Mouse (Mus musculus) CH12.LX (cell line): ENCODE data around the gene Fbxl14.

Experiments used
- CTCF ChIP-seq, 2 experiments: IDR thresholded peaks in 1 of 2; conservative IDR thresholded peaks in 1 of 2; 2 replicates each; pipeline ENCODE4 v1.5.1; 2011 to 2012; ENCODE audit warnings: low read depth in 2 of 2, low read length in 2 of 2, improper control_type of control experiment in 1 of 2, inconsistent platforms in 1 of 2, mild to moderate bottlenecking in 1 of 2, moderate library complexity in 1 of 2
- E2F4 ChIP-seq: IDR thresholded peaks from 2 replicates; pipeline ENCODE4 v1.6.1; 2011; ENCODE audit warnings: low read depth, low read length, improper control_type of control experiment; ENCODE audit not compliant: insufficient replicate concordance
- ETS1 ChIP-seq: conservative IDR thresholded peaks from 2 replicates; pipeline ENCODE4 v1.6.1; 2012; ENCODE audit warnings: low read depth, mild to moderate bottlenecking, inconsistent platforms, low read length, improper control_type of control experiment, moderate library complexity
- HCFC1 ChIP-seq: IDR thresholded peaks from 2 replicates; pipeline ENCODE4 v1.6.1; 2012; ENCODE audit warnings: low read depth, mild to moderate bottlenecking, inconsistent platforms, low read length, improper control_type of control experiment
- KAT2A ChIP-seq: IDR thresholded peaks from 2 replicates; pipeline ENCODE4 v1.6.1; 2012; ENCODE audit warnings: low read length, improper control_type of control experiment, inconsistent platforms; ENCODE audit not compliant: insufficient replicate concordance
- MAFK ChIP-seq: IDR thresholded peaks from 2 replicates; pipeline ENCODE4 v1.6.1; 2011; ENCODE audit warnings: low read length, improper control_type of control experiment; ENCODE audit not compliant: insufficient replicate concordance
- MYC ChIP-seq: IDR thresholded peaks from 2 replicates; pipeline ENCODE4 v1.6.1; 2011; ENCODE audit warnings: low read depth, mild to moderate bottlenecking, improper control_type of control experiment, low read length
- POLR2A ChIP-seq: IDR thresholded peaks from 2 replicates; pipeline ENCODE4 v1.6.1; 2011; ENCODE audit warnings: low read depth, mild to moderate bottlenecking, improper control_type of control experiment, low read length
- RAD21 ChIP-seq: IDR thresholded peaks from 2 replicates; pipeline ENCODE4 v1.6.1; 2011; ENCODE audit warnings: low read depth, mild to moderate bottlenecking, low read length, improper control_type of control experiment, moderate library complexity
- SMC3 ChIP-seq: IDR thresholded peaks from 2 replicates; pipeline ENCODE4 v1.6.1; 2011; ENCODE audit warnings: low read depth, low read length, improper control_type of control experiment
- ZC3H11A ChIP-seq: IDR thresholded peaks from 2 replicates; pipeline ENCODE4 v1.6.1; 2012; ENCODE audit warnings: low read depth, mild to moderate bottlenecking, inconsistent platforms, low read length, improper control_type of control experiment
- ZKSCAN1 ChIP-seq: IDR thresholded peaks from 2 replicates; pipeline ENCODE4 v1.6.1; 2012; ENCODE audit warnings: low read depth, inconsistent platforms, low read length, improper control_type of control experiment, borderline replicate concordance
- ZNF384 ChIP-seq: IDR thresholded peaks from 2 replicates; pipeline ENCODE4 v1.6.1; 2012; ENCODE audit warnings: low read depth, low read length, improper control_type of control experiment, inconsistent platforms

- peak; percentile 83 to 95 for TF ChIP-seq CTCF (conservative IDR thresholded peaks at IDR 0.05 in 1 of 2, IDR thresholded peaks at IDR 0.05 in 1 of 2; ENCODE audit: low read depth in 2 of 2, low read length in 2 of 2)
- peak; percentile 92 for TF ChIP-seq RAD21
- TF ChIP-seq ETS1, result peak; percentile 16; the same call in 1 of the 2 replicates
- TF ChIP-seq MYC, result no peak; the same call in 1 of the 2 replicates
- no peak for TF ChIP-seq ZC3H11A
- TF ChIP-seq POLR2A, result no peak; the same call in 1 of the 2 replicates
- TF ChIP-seq ZKSCAN1, result no peak
- no peak for TF ChIP-seq HCFC1
- TF ChIP-seq MAFK, result no peak
- TF ChIP-seq KAT2A, result no peak
- peak; percentile 80 for TF ChIP-seq SMC3
- TF ChIP-seq E2F4, result no peak
- no peak for TF ChIP-seq ZNF384
These were observed 35.5 kb upstream of the Fbxl14 start for GRCm38 (mm10) chr6:119443742-119444645.
